Mouse (Mus musculus): ENCODE measurements at regions not wholly inside any gene's neighbourhood (a gene's known extent, or its start where the extent isn't known, plus 50 kb on each side); places are given as distances from the start of the nearest gene placed in this dataset.
"Not testable (repeated sequence)": the region's sequence is repeated elsewhere in the genome, so short reads cannot be mapped to it uniquely, and the experiment has no call there.

DNA sequence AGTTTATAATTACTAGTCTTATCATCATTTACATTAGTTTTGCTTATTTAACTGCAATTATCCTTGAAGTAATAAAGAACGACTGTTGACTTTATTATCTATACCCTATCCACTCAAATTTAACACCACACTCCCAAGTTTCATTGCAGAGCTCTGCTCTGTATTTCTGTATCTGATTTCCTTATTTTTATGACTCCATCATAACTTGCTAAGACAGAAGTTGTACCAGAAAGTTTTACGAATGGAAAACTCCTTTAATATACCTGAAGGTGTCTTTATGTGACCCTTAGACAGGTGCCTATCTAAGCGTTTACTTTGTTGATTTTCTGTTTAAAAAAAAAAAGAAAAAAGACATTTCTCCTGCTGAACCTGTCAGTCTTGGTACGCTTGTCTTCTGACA lies 854.7 kb downstream of the Robo2 start:
- H3K4me2 ChIP-seq: no peak overlapping the region
- no peaks in the 10 kb centered on the region for H3K27me3 ChIP-seq (ENCODE audit: control insufficient read depth, insufficient read depth, low read length)
- 80% methylated on average over 4 of the region's 4 CpGs for WGBS (ENCODE audit: insufficient replicate concordance)
- H3K9me3 ChIP-seq (replicated peaks; ENCODE audit: control insufficient read depth, low read length): no peaks in the 10 kb centered on the region
- H3K4me1 ChIP-seq (ENCODE audit: control insufficient read depth, insufficient read depth, low read length): no peaks in the 10 kb centered on the region
- no peaks in the 10 kb centered on the region for H3K36me3 ChIP-seq (ENCODE audit: control insufficient read depth, insufficient read depth, low read length)
- no peak overlapping the region for H3K4me3 ChIP-seq (ENCODE audit: low read depth, low read length)
- H3K27ac ChIP-seq (ENCODE audit: low read depth, low read length): no peak overlapping the region
- no peak overlapping the region for H3K9ac ChIP-seq (ENCODE audit: low read depth, low read length)
- no peak for ATAC-seq (replicated peaks; ENCODE audit: insufficient number of reproducible peaks, low FRiP score, low TSS enrichment)

- Histone ChIP-seq H3K9me3 (replicated peaks; ENCODE audit: control insufficient read depth, low read length) (no peaks in the 10 kb centered on the region), H3K4me3 (ENCODE audit: low read depth, low read length) (no peak overlapping the region), H3K9ac (ENCODE audit: low read depth, low read length) (no peak overlapping the region), H3K4me2 (no peak overlapping the region), H3K4me1 (ENCODE audit: control insufficient read depth, insufficient read depth, low read length) (no peaks in the 10 kb centered on the region), H3K36me3 (ENCODE audit: control insufficient read depth, insufficient read depth, low read length) (no peaks in the 10 kb centered on the region), H3K27ac (ENCODE audit: low read depth, low read length) (no peak overlapping the region), H3K27me3 (ENCODE audit: control insufficient read depth, insufficient read depth, low read length) (no peaks in the 10 kb centered on the region)
- ATAC-seq (replicated peaks; ENCODE audit: insufficient number of reproducible peaks, low FRiP score, low TSS enrichment): no peak
- WGBS (ENCODE audit: insufficient replicate concordance): 72% methylated on average over 3 of the region's 3 CpGs
Measured at GRCm38 (mm10) chr16:73543651-73544050, 868.0 kb downstream of the Robo2 start.

GRCm38 (mm10) chr16:73538040-73538439 lies 873.6 kb downstream of the Robo2 start:
- no peak overlapping the region for H3K4me3 ChIP-seq (ENCODE audit: low read depth, low read length)
- no peaks in the 10 kb centered on the region for H3K36me3 ChIP-seq (ENCODE audit: control insufficient read depth, insufficient read depth, low read length)
- H3K9me3 ChIP-seq (replicated peaks; ENCODE audit: control insufficient read depth, low read length): no peaks in the 10 kb centered on the region
- no peaks in the 10 kb centered on the region for H3K27me3 ChIP-seq (ENCODE audit: control insufficient read depth, insufficient read depth, low read length)
- H3K4me2 ChIP-seq: no peak overlapping the region
- no peak overlapping the region for H3K9ac ChIP-seq (ENCODE audit: low read depth, low read length)
- 85% methylated on average over 7 of the region's 7 CpGs for WGBS (ENCODE audit: insufficient replicate concordance)
- H3K4me1 ChIP-seq (ENCODE audit: control insufficient read depth, insufficient read depth, low read length): no peaks in the 10 kb centered on the region
- ATAC-seq (replicated peaks; ENCODE audit: insufficient number of reproducible peaks, low FRiP score, low TSS enrichment): no peak
- no peak overlapping the region for H3K27ac ChIP-seq (ENCODE audit: low read depth, low read length)

DNA sequence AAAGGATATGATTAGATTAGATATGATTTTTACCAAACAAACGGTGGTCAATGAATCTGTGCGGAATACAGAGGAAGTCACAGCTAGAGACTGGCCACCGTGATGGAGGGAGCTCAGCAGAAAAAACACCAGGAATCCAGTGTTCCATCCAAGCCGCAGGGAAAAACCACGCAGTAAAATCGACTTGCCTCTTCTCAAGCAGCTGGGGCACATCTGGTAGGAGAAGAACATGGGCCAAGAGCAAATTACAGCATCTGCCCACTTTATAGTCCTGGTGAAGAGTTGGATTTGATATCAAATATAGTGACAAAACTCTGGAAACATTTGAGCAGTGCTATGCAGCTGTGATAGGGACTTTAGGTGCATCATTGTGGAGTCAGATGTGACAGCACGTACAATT lies 874.1 kb downstream of the Robo2 start:
- Histone ChIP-seq H3K4me3 (ENCODE audit: low read depth, low read length) (no peak overlapping the region), H3K4me1 (ENCODE audit: control insufficient read depth, insufficient read depth, low read length) (no peaks in the 10 kb centered on the region), H3K36me3 (ENCODE audit: control insufficient read depth, insufficient read depth, low read length) (no peaks in the 10 kb centered on the region), H3K27me3 (ENCODE audit: control insufficient read depth, insufficient read depth, low read length) (no peaks in the 10 kb centered on the region), H3K9me3 (replicated peaks; ENCODE audit: control insufficient read depth, low read length) (no peaks in the 10 kb centered on the region), H3K9ac (ENCODE audit: low read depth, low read length) (no peak overlapping the region), H3K27ac (ENCODE audit: low read depth, low read length) (no peak overlapping the region), H3K4me2 (no peak overlapping the region)
- no peak for ATAC-seq (replicated peaks; ENCODE audit: insufficient number of reproducible peaks, low FRiP score, low TSS enrichment)
- WGBS (ENCODE audit: insufficient replicate concordance): 86% methylated on average over 7 of the region's 7 CpGs

GRCm38 (mm10) chr16:73530191-73530590 lies 881.4 kb downstream of the Robo2 start:
- Histone ChIP-seq H3K36me3 (ENCODE audit: control insufficient read depth, insufficient read depth, low read length) (no peaks in the 10 kb centered on the region), H3K27ac (ENCODE audit: low read depth, low read length) (no peak overlapping the region), H3K27me3 (ENCODE audit: control insufficient read depth, insufficient read depth, low read length) (no peaks in the 10 kb centered on the region), H3K4me3 (ENCODE audit: low read depth, low read length) (no peak overlapping the region), H3K4me1 (ENCODE audit: control insufficient read depth, insufficient read depth, low read length) (no peaks in the 10 kb centered on the region), H3K9ac (ENCODE audit: low read depth, low read length) (no peak overlapping the region), H3K4me2 (no peak overlapping the region), H3K9me3 (replicated peaks; ENCODE audit: control insufficient read depth, low read length) (no peaks in the 10 kb centered on the region)
- ATAC-seq (replicated peaks; ENCODE audit: insufficient number of reproducible peaks, low FRiP score, low TSS enrichment): no peak
- WGBS (ENCODE audit: insufficient replicate concordance): 66% methylated on average over 10 of the region's 10 CpGs

DNA sequence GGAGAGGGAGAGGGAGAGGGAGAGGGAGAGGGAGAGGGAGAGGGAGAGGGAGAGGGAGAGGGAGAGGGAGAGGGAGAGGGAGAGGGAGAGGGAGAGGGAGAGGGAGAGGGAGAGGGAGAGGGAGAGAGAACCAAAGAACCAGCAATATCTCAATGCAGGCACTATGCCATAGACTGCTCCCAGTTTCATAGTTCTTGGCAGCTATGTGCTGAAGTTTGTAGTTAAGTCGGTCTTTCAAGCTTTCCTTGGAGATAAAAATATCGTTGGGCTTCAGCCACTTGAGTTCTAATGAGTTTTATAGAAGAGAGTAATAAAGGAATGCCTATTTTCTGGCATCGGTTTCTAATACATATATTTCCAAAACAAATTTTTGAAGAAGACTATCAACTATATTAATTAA lies 888.7 kb downstream of the Robo2 start:
- not testable (repeated sequence) for H3K4me3 ChIP-seq (ENCODE audit: low read depth, low read length); H3K9me3 ChIP-seq (replicated peaks; ENCODE audit: control insufficient read depth, low read length); H3K36me3 ChIP-seq (ENCODE audit: control insufficient read depth, insufficient read depth, low read length); H3K27ac ChIP-seq (ENCODE audit: low read depth, low read length); H3K9ac ChIP-seq (ENCODE audit: low read depth, low read length); H3K27me3 ChIP-seq (ENCODE audit: control insufficient read depth, insufficient read depth, low read length); ATAC-seq (replicated peaks; ENCODE audit: insufficient number of reproducible peaks, low FRiP score, low TSS enrichment); H3K4me2 ChIP-seq; H3K4me1 ChIP-seq (ENCODE audit: control insufficient read depth, insufficient read depth, low read length)
- WGBS (ENCODE audit: insufficient replicate concordance): 70% methylated on average over 3 of the region's 3 CpGs

DNA sequence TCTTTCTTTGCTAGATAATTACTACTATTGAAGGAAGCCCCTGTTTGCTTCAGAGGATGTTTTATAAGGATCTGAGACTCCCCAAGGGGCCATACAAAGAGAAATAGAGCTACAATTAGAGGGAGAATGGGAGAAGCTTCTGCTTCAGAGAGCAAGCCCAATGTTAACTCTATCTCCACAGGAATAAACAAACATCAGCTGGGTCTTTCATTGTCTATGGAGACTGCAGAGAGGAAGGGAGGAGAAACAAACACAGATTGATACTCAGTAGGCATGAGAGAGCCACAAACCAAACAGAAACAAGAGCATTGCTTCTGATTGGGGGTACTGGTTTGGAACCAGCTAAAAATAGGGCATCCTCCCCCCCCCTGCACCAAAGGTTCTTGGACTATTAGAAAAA lies 906.9 kb downstream of the Robo2 start:
- Histone ChIP-seq H3K36me3 (ENCODE audit: control insufficient read depth, insufficient read depth, low read length) (no peaks in the 10 kb centered on the region), H3K4me1 (ENCODE audit: control insufficient read depth, insufficient read depth, low read length) (no peaks in the 10 kb centered on the region), H3K27me3 (ENCODE audit: control insufficient read depth, insufficient read depth, low read length) (no peaks in the 10 kb centered on the region), H3K4me2 (no peak overlapping the region), H3K9me3 (replicated peaks; ENCODE audit: control insufficient read depth, low read length) (no peaks in the 10 kb centered on the region), H3K9ac (ENCODE audit: low read depth, low read length) (no peak overlapping the region), H3K27ac (ENCODE audit: low read depth, low read length) (no peak overlapping the region), H3K4me3 (ENCODE audit: low read depth, low read length) (no peak overlapping the region)
- ATAC-seq (replicated peaks; ENCODE audit: insufficient number of reproducible peaks, low FRiP score, low TSS enrichment): no peak

GRCm38 (mm10) chr16:73498636-73499208 lies 912.9 kb downstream of the Robo2 start:
- 78% methylated on average over 1 of the region's 1 CpGs for WGBS (ENCODE audit: insufficient replicate concordance)
- Histone ChIP-seq H3K9ac (ENCODE audit: low read depth, low read length) (no peak overlapping the region), H3K27me3 (ENCODE audit: control insufficient read depth, insufficient read depth, low read length) (no peaks in the 10 kb centered on the region), H3K9me3 (replicated peaks; ENCODE audit: control insufficient read depth, low read length) (no peaks in the 10 kb centered on the region), H3K4me1 (ENCODE audit: control insufficient read depth, insufficient read depth, low read length) (no peaks in the 10 kb centered on the region), H3K27ac (ENCODE audit: low read depth, low read length) (no peak overlapping the region), H3K4me2 (no peak overlapping the region), H3K36me3 (ENCODE audit: control insufficient read depth, insufficient read depth, low read length) (no peaks in the 10 kb centered on the region), H3K4me3 (ENCODE audit: low read depth, low read length) (no peak overlapping the region)
- no peak for ATAC-seq (replicated peaks; ENCODE audit: insufficient number of reproducible peaks, low FRiP score, low TSS enrichment)

GRCm38 (mm10) chr16:73483214-73483856 lies 928.3 kb downstream of the Robo2 start:
- Histone ChIP-seq H3K36me3 (ENCODE audit: control insufficient read depth, insufficient read depth, low read length) (no peaks in the 10 kb centered on the region), H3K4me3 (ENCODE audit: low read depth, low read length) (no peak overlapping the region), H3K4me1 (ENCODE audit: control insufficient read depth, insufficient read depth, low read length) (no peaks in the 10 kb centered on the region), H3K9me3 (replicated peaks; ENCODE audit: control insufficient read depth, low read length) (no peaks in the 10 kb centered on the region), H3K27me3 (ENCODE audit: control insufficient read depth, insufficient read depth, low read length) (no peaks in the 10 kb centered on the region), H3K9ac (ENCODE audit: low read depth, low read length) (no peak overlapping the region), H3K27ac (ENCODE audit: low read depth, low read length) (no peak overlapping the region), H3K4me2 (no peak overlapping the region)
- 79% methylated on average over 2 of the region's 2 CpGs for WGBS (ENCODE audit: insufficient replicate concordance)
- ATAC-seq (replicated peaks; ENCODE audit: insufficient number of reproducible peaks, low FRiP score, low TSS enrichment): no peak
